Mouse (Mus musculus) CD4-positive helper T cell, adult 2 months (primary cell): Measurements from ENCODE around the gene C2cd3.

Source experiments
- DNase-seq: peaks from one replicate; pipeline ENCODE4 v3.0.0-alpha.2; 2012; ENCODE audit warnings: low read depth, missing footprints, low spot score

Gene C2cd3

DNA sequence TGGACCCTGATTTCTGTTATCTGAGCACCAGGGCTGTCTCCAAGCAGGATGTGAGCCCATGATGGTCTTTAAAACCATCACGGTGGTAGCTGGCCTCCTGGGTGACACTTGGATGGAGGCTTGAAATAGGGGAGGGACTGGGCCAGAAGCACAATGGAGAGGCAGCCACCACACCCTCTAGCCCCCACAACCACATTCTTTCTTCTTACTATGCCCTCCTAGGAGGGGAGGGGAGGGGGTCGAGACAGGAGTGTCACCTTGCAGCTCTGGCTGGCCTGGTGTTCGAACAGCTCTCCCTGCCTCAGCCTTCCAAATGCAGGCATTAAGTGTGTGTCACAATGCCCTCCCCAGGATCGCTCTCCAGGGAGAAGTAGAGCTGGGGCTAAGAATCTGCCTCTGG lies 125.4 kb downstream of the C2cd3 start:
- DNase-seq = no peak

DNA sequence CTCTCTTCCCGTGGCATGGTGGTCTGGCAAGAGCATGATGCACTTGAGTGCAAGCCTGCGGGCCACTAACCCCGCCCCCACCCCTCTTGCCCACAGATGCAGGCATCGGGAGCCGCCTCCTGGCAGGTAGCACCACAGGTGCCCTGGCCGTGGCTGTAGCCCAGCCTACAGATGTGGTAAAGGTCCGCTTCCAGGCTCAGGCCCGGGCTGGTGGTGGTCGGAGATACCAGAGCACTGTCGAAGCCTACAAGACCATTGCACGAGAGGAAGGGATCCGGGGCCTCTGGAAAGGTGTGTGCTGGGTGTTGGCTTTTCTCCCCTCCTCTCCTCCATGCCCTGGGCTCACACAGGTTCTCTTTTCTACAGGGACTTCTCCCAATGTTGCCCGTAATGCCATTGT lies 125.9 kb downstream of the C2cd3 start:
- DNase-seq = no peak

DNA sequence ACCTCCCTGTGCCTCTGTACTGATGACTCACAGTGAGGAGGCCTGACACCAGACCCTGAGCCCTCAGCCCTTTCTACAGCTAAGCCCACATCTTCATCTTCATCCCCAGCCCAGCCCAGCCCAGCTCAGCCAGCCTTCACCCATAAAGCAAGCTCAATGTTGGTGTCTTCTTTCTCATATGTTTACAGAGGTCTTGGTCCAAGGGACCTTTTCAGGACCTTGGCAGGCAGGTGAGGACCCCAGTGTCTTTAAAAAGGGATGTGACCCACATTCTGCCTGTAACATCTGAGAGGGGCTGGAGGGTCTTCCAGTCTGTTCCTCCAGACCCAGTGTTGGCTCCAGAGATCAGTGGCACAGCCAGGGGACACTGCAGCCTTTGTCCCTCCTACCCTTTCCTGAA lies 127.4 kb downstream of the C2cd3 start:
- DNase-seq = no peak

DNA sequence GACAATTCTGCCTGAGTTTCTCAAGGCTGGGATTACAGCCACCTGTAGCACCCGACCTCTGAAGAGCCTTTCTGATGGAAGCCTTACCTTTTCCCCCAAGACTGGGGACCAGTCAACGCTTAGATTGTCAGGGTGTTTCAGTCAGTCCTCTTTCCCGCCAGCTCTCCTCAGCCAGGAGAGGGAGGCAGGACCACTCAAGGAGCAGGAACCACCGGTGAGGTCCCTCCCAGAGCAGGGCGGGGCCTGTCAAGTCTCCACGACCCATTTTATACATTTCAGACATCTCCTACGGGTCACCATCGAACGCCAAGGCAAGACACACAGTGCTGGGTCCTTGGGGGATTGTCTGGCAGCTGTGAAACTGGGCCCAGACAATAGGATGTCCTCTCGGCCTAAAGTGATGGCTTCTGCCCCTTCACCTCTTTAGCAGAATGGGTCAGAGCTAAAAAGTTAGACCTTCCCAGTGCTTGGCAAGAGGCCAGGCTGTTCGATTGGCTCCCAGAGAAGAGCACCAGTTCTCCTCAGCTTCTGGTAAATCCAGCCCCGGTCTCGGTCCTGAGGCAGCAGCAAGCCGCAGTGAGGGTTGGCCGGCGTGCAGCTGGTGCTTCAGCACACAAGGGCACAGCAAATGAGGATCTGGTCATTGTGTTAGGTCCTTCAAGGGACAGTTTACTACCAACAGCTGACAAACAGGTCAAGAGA lies 128.4 kb downstream of the C2cd3 start:
- peak; percentile 31 for DNase-seq

DNA sequence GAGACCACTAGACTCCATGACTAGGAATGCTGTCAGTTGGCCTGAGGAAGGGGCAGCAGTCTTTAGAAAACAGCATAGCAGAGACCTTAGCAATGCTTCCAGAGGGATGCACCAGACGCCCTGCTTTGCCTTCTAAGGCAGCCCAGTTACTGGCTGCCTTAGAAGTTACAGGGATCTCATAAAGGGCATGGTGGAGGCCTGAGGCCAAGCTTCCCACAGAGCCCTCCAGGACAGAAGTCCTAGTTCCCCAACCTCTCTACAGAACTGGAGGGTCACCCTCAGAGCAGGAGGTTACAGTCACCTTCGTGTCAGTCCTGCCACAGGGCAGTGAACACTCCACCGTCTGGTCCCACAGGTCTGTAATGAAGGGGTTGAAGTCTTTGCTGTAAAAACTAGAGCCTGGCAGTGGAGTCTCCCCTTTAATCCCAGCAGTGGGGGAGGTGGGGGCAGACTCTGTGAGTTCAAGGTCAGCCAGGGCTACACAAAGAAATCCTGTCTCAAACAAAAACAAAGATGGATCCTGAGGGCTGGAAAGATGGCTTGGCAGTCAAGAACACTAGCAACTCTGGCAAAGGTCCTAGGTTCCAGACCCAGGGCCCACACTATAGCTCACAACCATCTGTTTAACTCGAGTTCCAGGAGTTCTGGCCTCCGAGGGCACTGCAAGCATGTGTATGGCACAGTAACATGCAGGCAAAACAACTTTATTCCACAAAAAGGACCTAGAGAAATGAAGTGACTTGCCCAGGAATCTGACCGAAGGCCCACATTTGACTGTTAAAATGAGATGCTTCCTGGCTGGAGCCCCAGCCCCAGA lies 129.2 kb downstream of the C2cd3 start:
- DNase-seq = no peak

DNA sequence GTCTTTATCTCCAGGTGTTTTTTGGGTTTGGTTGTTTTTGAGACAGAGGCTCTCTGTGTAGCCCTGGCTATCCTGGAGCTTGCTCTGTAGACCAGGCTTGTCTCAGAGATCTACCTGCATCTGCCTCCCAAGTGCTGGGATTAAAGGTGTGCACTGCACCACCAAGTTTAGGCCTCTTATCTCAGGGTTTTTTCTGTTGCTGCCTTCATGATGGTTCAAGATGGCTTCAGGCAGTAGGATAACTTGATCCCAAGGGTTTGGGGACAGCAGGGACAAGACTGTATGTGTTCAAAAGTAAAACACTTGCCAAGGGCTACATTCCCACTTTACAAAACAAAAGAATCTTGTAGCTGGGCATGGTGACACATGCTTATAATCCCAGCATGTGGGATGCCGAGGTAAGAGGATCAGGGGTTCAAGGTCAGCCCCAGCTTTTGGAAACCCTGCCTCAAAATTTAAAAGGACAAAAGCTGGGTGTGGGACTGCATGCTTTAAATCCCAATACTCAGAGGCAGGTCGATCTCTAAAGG lies 129.9 kb downstream of the C2cd3 start:
- no peak for DNase-seq

DNA sequence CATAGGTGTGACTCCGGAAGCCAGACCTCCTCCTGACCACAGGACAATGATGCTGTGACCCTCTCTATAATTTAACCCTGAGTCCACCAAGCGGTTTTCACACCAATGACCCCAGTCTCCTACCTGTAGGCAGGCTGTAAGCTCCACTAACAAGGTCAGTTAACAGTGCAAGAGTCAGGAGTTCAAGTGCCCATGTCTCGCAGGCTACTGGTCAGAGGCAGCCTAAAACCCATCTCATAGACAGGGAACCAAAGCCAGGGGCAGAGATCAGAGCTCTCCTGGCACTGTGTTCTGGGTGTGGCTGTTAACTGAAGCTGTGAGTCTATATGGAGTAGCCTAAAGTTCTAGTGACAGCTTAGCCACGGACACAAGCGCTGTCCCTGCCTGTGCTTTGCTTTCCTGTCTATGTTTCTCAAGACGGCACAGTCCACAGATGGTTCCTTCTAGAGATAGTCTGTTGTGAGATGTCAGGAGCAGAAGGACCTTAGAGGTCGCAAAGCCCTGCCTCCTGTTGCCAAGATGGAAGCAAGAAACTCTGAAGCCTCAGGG lies 130.4 kb downstream of the C2cd3 start:
- DNase-seq = peak; percentile 36

DNA sequence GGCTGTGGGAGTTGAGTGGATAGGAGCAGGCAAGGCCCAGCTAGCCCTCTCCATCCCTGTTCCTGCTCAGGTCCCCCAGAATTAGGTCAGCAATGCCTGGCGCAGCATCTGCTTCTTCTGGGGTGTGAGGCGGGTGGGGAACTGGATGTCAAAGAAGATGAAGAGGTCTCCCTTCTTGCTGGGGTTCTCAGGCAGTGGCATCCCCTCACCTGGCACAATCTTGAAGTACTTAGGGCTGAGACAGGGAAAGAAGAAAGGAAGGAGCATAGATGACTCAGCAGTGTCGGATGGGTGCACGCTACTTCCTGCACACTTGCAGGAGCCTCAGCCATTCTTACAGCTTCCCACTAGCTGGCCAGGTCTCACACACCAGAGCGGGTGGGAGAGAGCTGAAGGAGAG lies 131.0 kb downstream of the C2cd3 start:
- DNase-seq = peak; percentile 60

DNA sequence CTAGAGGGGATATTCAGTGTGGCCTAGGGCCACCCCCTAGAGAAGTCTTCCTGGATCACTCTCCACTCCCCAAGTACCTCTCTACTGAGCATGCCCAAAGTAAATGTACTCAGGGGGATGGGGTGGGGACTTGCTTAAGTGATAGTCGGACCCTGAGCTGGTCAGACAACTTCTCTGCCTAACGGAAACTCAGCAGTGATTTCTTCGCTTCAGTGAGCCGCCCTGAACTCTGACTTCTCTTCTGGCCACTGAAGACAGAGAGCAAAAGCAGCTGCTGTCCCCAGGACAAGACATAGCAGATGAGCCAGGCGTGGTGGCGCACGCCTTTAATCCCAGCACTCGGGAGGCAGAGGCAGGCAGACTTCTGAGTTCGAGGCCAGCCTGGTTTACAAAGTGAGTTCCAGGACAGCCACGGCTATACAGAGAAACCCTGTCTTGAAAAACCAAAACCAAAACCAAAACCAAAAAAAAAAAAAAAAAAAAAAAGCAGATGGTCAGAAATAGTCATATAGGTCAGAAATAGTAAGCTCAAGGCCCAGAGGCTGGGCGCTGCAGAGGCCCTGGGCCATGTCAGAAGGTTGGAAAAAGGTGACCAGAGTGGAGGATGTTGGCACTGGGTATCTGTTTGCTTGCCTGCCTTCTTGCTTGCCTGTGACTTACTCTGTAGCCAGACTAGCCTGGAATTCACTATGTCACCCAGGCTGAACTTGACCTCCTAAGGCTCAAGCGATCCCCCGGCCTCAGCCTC lies 132.9 kb downstream of the C2cd3 start:
- DNase-seq = peak; percentile 34

DNA sequence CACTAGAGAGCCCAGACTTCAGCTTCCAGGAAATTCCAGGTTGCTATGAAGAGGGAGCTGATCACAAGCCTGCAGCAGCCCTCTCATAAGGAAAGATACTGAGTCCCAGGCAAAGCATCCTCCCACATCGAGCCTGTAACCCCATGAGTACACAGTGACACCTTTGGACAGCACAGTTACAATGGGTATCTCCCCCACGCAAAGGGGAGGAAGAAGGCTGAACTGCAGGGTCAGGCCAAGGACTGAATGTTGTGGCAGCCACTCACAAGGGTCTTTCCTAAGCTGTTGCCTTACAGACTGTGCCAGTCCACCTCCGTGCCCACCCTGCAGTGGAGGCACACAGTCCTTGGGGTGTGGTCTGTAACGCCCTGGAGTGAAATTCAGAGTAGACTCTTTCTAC lies 134.5 kb downstream of the C2cd3 start:
- no peak for DNase-seq

DNA sequence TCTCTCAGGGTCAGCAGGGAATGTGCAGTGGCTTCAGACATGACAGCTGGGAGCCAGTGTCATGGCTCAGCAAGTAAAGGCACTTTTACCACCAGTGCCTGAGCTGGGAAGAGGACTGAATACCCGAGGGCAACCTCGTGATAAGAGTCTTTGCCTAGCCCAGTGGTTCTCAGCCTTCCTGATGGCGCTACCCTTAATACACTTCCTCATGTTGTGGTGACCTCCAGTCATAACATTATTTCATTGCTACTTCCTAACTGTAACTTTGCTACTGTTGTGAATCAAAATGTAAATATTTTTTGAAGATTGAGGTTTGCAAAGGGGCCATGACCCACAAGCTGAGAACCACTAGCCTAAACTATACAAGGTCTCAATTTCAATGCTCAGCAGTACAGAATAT lies 136.6 kb downstream of the C2cd3 start:
- no peak for DNase-seq

DNA sequence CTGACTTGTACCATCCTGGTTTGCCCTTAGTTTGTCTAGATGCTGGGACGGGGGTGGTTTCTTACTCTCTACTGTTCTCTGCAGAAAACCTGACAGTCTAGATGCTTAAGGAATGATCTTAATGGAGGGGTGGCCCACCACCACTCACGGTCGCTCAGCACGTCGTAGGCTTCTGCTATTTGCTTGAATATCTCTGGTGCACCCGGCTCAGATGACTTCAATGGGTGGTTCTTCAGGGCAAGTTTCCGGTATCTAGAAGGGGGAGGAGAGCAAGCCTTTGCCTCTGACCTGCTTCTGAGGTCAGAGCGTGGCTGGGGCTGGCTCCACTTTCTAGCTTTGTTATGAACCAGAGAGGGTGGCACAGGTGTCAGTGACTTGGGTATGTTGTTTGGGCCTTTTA lies 139.6 kb downstream of the C2cd3 start:
- DNase-seq = peak; percentile 50

DNA sequence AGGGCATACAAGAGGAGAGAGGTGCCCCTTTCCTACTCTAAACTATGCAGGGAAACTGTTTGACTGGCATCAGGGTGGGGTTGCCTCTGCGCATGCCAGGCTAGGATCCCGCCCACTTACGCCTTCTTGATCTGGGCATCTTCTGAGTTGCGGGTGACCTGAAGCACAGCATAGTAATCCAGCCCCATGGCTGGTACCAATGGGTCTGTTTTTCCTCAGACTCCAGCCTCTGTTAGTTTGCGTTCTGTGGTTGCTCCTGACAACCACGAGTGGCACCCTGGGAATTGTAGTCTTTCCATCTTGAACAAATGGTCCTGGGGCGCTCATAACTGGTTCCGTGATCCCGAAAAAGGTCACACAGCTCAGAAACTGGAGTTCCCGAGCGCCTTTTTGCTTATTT lies 142.5 kb downstream of the C2cd3 start, which contains the start of gene Dnajb13:
Gene Dnajb13, minus strand, starts transcription at position 388 of the 400 bp plus-strand sequence.
- no peak for DNase-seq
